ENCODE assay signal across 19 mouse cellular contexts in genomic region chr5:140826118-140826517, GRCm38 (mm10). TPM values are rescaled to one million over a fixed set of nuclear protein-coding genes. Genes with fewer than 3 reads are reported as not detected.
A peak's percentile ranks its signal among the peaks of the same experiment; 100 is the strongest.
DNase-seq lines count a peak whose midpoint lies in the region; ATAC-seq and TF ChIP-seq lines count a peak whose summit lies in the region.
"Had no signal": no experiment of that assay in that cellular context is flagged by ENCODE, and none has a peak within 500 bp of the region (broad histone marks: within the 10 kb centered on the region; RNA-seq: fewer than 3 reads in every experiment).

No protein-coding gene starts in this region.

- TF ChIP-seq CTCF in liver, adult 2 months (IDR thresholded peaks at IDR 0.05; ENCODE audit: low read depth, low read length): no peak

- H3K36me3 ChIP-seq in hindbrain, embryonic 13.5 days: peaks cover 11% of the 10 kb centered on the region
- H3K36me3 ChIP-seq in hindbrain, embryonic 10.5 days: peaks cover 28% of the 10 kb centered on the region
- peaks cover 2% of the 10 kb centered on the region; the same call in 1 of the 2 replicates for H3K36me3 ChIP-seq in liver, adult 2 months (ENCODE audit: control insufficient read depth, insufficient read depth, low read length)
- H3K36me3 ChIP-seq in liver, embryonic 11.5 days (ENCODE audit: control insufficient read depth, insufficient read depth, low read length): no peaks in the 10 kb centered on the region
- H3K36me3 ChIP-seq: embryonic facial prominence, embryonic 15.5 days had no signal

- no peaks in the 10 kb centered on the region for H3K9me3 ChIP-seq in hindbrain, embryonic 13.5 days
- no peaks in the 10 kb centered on the region for H3K9me3 ChIP-seq in hindbrain, embryonic 10.5 days
- no peaks in the 10 kb centered on the region for H3K9me3 ChIP-seq in liver, embryonic 11.5 days (ENCODE audit: control insufficient read depth, low read length)
- H3K9me3 ChIP-seq: embryonic facial prominence, embryonic 13.5 days; embryonic facial prominence, embryonic 15.5 days; forebrain, embryonic 10.5 days; forebrain, embryonic 12.5 days had no signal

- no peak for TF ChIP-seq POLR2A in liver, adult 2 months (IDR thresholded peaks at IDR 0.05; ENCODE audit: extremely low read depth, insufficient read depth, low read length)

- DNase-seq in hindbrain, embryonic 10.5 days (ENCODE audit: low spot score): no peak
- DNase-seq in liver, adult 2 months (ENCODE audit: extremely low read depth, low read depth, low spot score): no peak
- no peak for DNase-seq in liver, embryonic 11.5 days (ENCODE audit: low spot score)
- DNase-seq: adrenal gland, adult 2 months; adrenal gland, postnatal 10 days; cerebellum, adult 11 months; cerebellum, adult 8-10 months; cerebellum, adult 9-11 months; cerebellum, postnatal 14 days; cerebellum, postnatal 36 days; embryo, embryonic 11 days had no signal

- H3K4me2 ChIP-seq in hindbrain, embryonic 13.5 days: no peak overlapping the region
- no peak overlapping the region for H3K4me2 ChIP-seq in liver, embryonic 11.5 days
- H3K4me2 ChIP-seq: embryonic facial prominence, embryonic 13.5 days; embryonic facial prominence, embryonic 15.5 days had no signal

- H3K27ac ChIP-seq in hindbrain, embryonic 13.5 days: 0 out of 2 replicates have a peak overlapping the region, but pooled peaks have one; percentile 4
- H3K27ac ChIP-seq in hindbrain, embryonic 10.5 days: no peak overlapping the region
- peak overlapping the region; percentile 88 for H3K27ac ChIP-seq in liver, adult 2 months (replicated peaks; ENCODE audit: insufficient read depth, low read depth, low read length)
- H3K27ac ChIP-seq in liver, embryonic 11.5 days (ENCODE audit: low read depth, low read length): no peak overlapping the region
- H3K27ac ChIP-seq: embryonic facial prominence, embryonic 13.5 days; embryonic facial prominence, embryonic 15.5 days; forebrain, embryonic 10.5 days; forebrain, embryonic 12.5 days had no signal

- H3K9ac ChIP-seq in hindbrain, embryonic 13.5 days: no peak overlapping the region
- H3K9ac ChIP-seq in liver, adult 2 months (ENCODE audit: low read depth, low read length): 0 out of 2 replicates have a peak overlapping the region, but pooled peaks have one; percentile 2
- H3K9ac ChIP-seq in liver, embryonic 11.5 days (ENCODE audit: low read depth, low read length): no peak overlapping the region
- H3K9ac ChIP-seq: embryonic facial prominence, embryonic 13.5 days; embryonic facial prominence, embryonic 15.5 days; forebrain, embryonic 12.5 days had no signal

- no peak overlapping the region for H3K4me3 ChIP-seq in hindbrain, embryonic 13.5 days
- H3K4me3 ChIP-seq in hindbrain, embryonic 10.5 days: no peak overlapping the region
- H3K4me3 ChIP-seq in liver, adult 2 months (ENCODE audit: insufficient read depth, low read depth, low read length): no peak overlapping the region
- H3K4me3 ChIP-seq in liver, embryonic 11.5 days (ENCODE audit: low read depth, low read length): no peak overlapping the region
- H3K4me3 ChIP-seq: embryonic facial prominence, embryonic 13.5 days; embryonic facial prominence, embryonic 15.5 days; erythroblast, embryonic 14.5 days; forebrain, embryonic 10.5 days; forebrain, embryonic 12.5 days had no signal

- ATAC-seq in hindbrain, embryonic 13.5 days (ENCODE audit: low FRiP score): no peak
- ATAC-seq in liver, embryonic 11.5 days (replicated peaks; ENCODE audit: low FRiP score): no peak
- ATAC-seq: forebrain, embryonic 14.5 days; forebrain, embryonic 16.5 days had no signal

- H3K79me2 ChIP-seq in liver, adult 2 months (ENCODE audit: control insufficient read depth, insufficient read depth, low read length): peaks cover 45% of the 10 kb centered on the region; the same call in 1 of the 2 replicates

- 100% methylated on average over 1 of the region's 1 CpGs for WGBS in hindbrain, embryonic 13.5 days
- 95% methylated on average over 1 of the region's 1 CpGs for WGBS in hindbrain, embryonic 10.5 days
- 40% methylated on average over 1 of the region's 1 CpGs for WGBS in liver, adult 2 months
- WGBS in liver, embryonic 11.5 days: 97% methylated on average over 1 of the region's 1 CpGs

- H3K4me1 ChIP-seq in hindbrain, embryonic 13.5 days (replicated peaks): peaks cover 51% of the 10 kb centered on the region
- peaks cover 42% of the 10 kb centered on the region for H3K4me1 ChIP-seq in hindbrain, embryonic 10.5 days (replicated peaks)
- H3K4me1 ChIP-seq in liver, adult 2 months (ENCODE audit: control insufficient read depth, insufficient read depth, low read length): peaks cover 49% of the 10 kb centered on the region
- H3K4me1 ChIP-seq in liver, embryonic 11.5 days (replicated peaks; ENCODE audit: control insufficient read depth, insufficient read depth, low read length): peaks cover 59% of the 10 kb centered on the region

- no peaks in the 10 kb centered on the region for H3K27me3 ChIP-seq in hindbrain, embryonic 13.5 days
- H3K27me3 ChIP-seq in hindbrain, embryonic 10.5 days (ENCODE audit: insufficient read depth, poor library complexity, severe bottlenecking): no peaks in the 10 kb centered on the region
- H3K27me3 ChIP-seq in liver, adult 2 months (ENCODE audit: control insufficient read depth, insufficient read depth, low read length): no peaks in the 10 kb centered on the region
- no peaks in the 10 kb centered on the region for H3K27me3 ChIP-seq in liver, embryonic 11.5 days (replicated peaks; ENCODE audit: control insufficient read depth, insufficient read depth, low read length)
- H3K27me3 ChIP-seq: embryonic facial prominence, embryonic 13.5 days; embryonic facial prominence, embryonic 15.5 days; forebrain, embryonic 12.5 days had no signal

RNA-seq across cellular contexts. Expression of gene Gna12, which starts 4.1 kb away (rescaled TPM):
- 11.9 and 12.1 TPM in 2 replicates for polyA plus RNA-seq in hindbrain, embryonic 13.5 days (2015; fragmentation: Nextera tagmentation; extraction: Ambion mirVana)
- polyA plus RNA-seq in hindbrain, embryonic 10.5 days (2016; fragmentation: Nextera tagmentation; extraction: Ambion mirVana): 9.9 and 11.3 TPM in 2 replicates
- total RNA-seq in liver, adult 2 months (2014; rRNA removed): 43.1 and 56.9 TPM in 2 replicates
- 85.1 and 88.2 TPM in 2 replicates for polyA plus RNA-seq in liver, adult 2 months (2012; rRNA removed)
- 25.1 and 31.1 TPM in 2 replicates for polyA plus RNA-seq in liver, embryonic 11.5 days (2014; fragmentation: Nextera tagmentation; extraction: Ambion mirVana)

Comparison
In these comparisons a context has a peak if more than half of its experiments do, and no peak if none do; other contexts are left out.
1. H3K27ac ChIP-seq: peak in hindbrain, embryonic 13.5 days (single experiment) and liver, adult 2 months (single experiment); none in hindbrain, embryonic 10.5 days (single experiment) and liver, embryonic 11.5 days (single experiment).